Mouse (Mus musculus) MEL (cell line): ENCODE measurements around the gene Ubtd2.

Experiments used
- CTCF ChIP-seq, 3 experiments: IDR thresholded peaks in 2 of 3; conservative IDR thresholded peaks in 1 of 3; 2 replicates each; pipeline ENCODE4 v1.5.1; 2011 to 2012; ENCODE audit warnings: low read length in 3 of 3, low read depth in 2 of 3, mild to moderate bottlenecking in 2 of 3, improper control_type of control experiment in 1 of 3, inconsistent platforms in 1 of 3, mixed read lengths in 1 of 3, moderate library complexity in 1 of 3; ENCODE audit not compliant: control insufficient read depth in 1 of 3, insufficient read depth in 1 of 3, poor library complexity in 1 of 3, severe bottlenecking in 1 of 3
- EP300 ChIP-seq, 2 experiments: IDR thresholded peaks; 2 replicates each; pipeline ENCODE4 v1.6.1; 2011; ENCODE audit warnings: improper control_type of control experiment in 2 of 2, low read length in 2 of 2, low read depth in 1 of 2, mild to moderate bottlenecking in 1 of 2
- MAFK ChIP-seq: IDR thresholded peaks from 2 replicates; pipeline ENCODE4 v1.6.1; 2011; ENCODE audit warnings: low read depth, mild to moderate bottlenecking, low read length, improper control_type of control experiment, borderline replicate concordance
- POLR2AphosphoS5 ChIP-seq: IDR thresholded peaks from 2 replicates; pipeline ENCODE4 v1.6.1; 2012; ENCODE audit warnings: low read depth, borderline replicate concordance, mild to moderate bottlenecking, inconsistent platforms, low read length, moderate library complexity, mixed read lengths
- RAD21 ChIP-seq: IDR thresholded peaks from 2 replicates; pipeline ENCODE4 v1.6.1; 2011; ENCODE audit warnings: mild to moderate bottlenecking, low read depth, low read length, improper control_type of control experiment

GRCm38 (mm10) chr11:32551056-32551455 is 95.9 kb downstream of the Ubtd2 start:
- TF ChIP-seq POLR2AphosphoS5 = no peak
- TF ChIP-seq CTCF (IDR thresholded peaks at IDR 0.05 in 2 of 3, conservative IDR thresholded peaks at IDR 0.05 in 1 of 3; ENCODE audit: control insufficient read depth in 1 of 3, insufficient read depth in 1 of 3, low read depth in 2 of 3, low read length in 3 of 3, poor library complexity in 1 of 3, severe bottlenecking in 1 of 3) = no peak
- TF ChIP-seq MAFK = no peak
- TF ChIP-seq EP300 (IDR thresholded peaks at IDR 0.05; ENCODE audit: low read depth in 1 of 2, low read length in 2 of 2) = no peak
- no peak for TF ChIP-seq RAD21
